In the genomic region with DNA sequence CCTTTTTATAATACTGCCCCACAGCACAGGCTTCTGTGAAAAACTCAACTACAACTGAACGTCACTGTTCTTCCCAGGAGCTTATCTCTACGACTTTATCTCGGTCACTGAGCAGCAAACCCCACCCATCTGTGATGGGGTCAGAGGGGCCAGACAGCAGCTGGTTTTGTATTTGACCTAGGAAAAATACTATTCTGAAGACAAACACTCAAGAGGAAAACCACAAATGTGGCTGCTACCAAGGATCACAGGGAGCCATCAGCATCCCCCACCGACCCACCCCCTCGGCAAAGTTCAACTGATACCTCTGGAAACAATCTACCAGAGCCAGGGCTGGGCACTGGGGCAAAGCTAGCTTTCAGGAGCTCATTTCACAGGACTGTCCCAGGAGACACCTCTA, we compare ENCODE assay signal across 17 mouse cellular contexts.
DNase-seq lines count a peak whose midpoint lies in the region; ATAC-seq and TF ChIP-seq lines count a peak whose summit lies in the region.
"Had no signal": no experiment of that assay in that cellular context is flagged by ENCODE, and none has a peak within 500 bp of the region (broad histone marks: within the 10 kb centered on the region; RNA-seq: fewer than 3 reads in every experiment).

No protein-coding gene starts in this region.

- H3K4me3 ChIP-seq in liver, postnatal 0 days (ENCODE audit: low read depth, low read length), result no peak overlapping the region
- no peak overlapping the region for H3K4me3 ChIP-seq in midbrain, embryonic 15.5 days
- H3K4me3 ChIP-seq in hindbrain, embryonic 14.5 days (replicated peaks; ENCODE audit: low read length), result no peak overlapping the region
- H3K4me3 ChIP-seq: embryonic facial prominence, embryonic 15.5 days; lung, embryonic 15.5 days; neural tube, embryonic 13.5 days had no signal

- no peak overlapping the region for H3K9ac ChIP-seq in liver, postnatal 0 days (replicated peaks)
- no peak overlapping the region for H3K9ac ChIP-seq in midbrain, embryonic 15.5 days
- H3K9ac ChIP-seq in hindbrain, embryonic 14.5 days, result no peak overlapping the region
- H3K9ac ChIP-seq: embryonic facial prominence, embryonic 15.5 days; forebrain, postnatal 0 days; lung, embryonic 15.5 days; neural tube, embryonic 13.5 days had no signal

- ATAC-seq in liver, postnatal 0 days, result peak; percentile 23; the same call in 1 of the 2 replicates
- no peak for ATAC-seq in midbrain, embryonic 15.5 days (replicated peaks)
- no peak for ATAC-seq in hindbrain, embryonic 14.5 days (ENCODE audit: low FRiP score)
- ATAC-seq: forebrain, postnatal 0 days; hindbrain, embryonic 16.5 days had no signal

- H3K27ac ChIP-seq in liver, postnatal 0 days (ENCODE audit: low read depth), result no peak overlapping the region
- no peak overlapping the region for H3K27ac ChIP-seq in midbrain, embryonic 15.5 days
- no peak overlapping the region for H3K27ac ChIP-seq in hindbrain, embryonic 14.5 days
- H3K27ac ChIP-seq: embryonic facial prominence, embryonic 15.5 days; lung, embryonic 15.5 days; neural tube, embryonic 13.5 days had no signal

- 0 out of 2 replicates have a peak, but pooled peaks have one; percentile 24 for TF ChIP-seq EP300 in liver, postnatal 0 days (IDR thresholded peaks at IDR 0.05; ENCODE audit: low read depth)

- peaks cover 10% of the 10 kb centered on the region for H3K4me1 ChIP-seq in liver, postnatal 0 days (ENCODE audit: insufficient read depth)
- H3K4me1 ChIP-seq in midbrain, embryonic 15.5 days, result no peaks in the 10 kb centered on the region
- H3K4me1 ChIP-seq in hindbrain, embryonic 14.5 days (replicated peaks; ENCODE audit: control insufficient read depth, insufficient read depth, low read length), result no peaks in the 10 kb centered on the region
- H3K4me1 ChIP-seq: embryonic facial prominence, embryonic 15.5 days; lung, embryonic 15.5 days; neural tube, embryonic 13.5 days had no signal

- WGBS in liver, postnatal 0 days (ENCODE audit: insufficient replicate concordance), result 17% methylated on average over 5 of the region's 5 CpGs
- WGBS in midbrain, embryonic 15.5 days, result 71% methylated on average over 5 of the region's 5 CpGs
- WGBS in hindbrain, embryonic 14.5 days, result 69% methylated on average over 5 of the region's 5 CpGs

- no peaks in the 10 kb centered on the region for H3K27me3 ChIP-seq in liver, postnatal 0 days (ENCODE audit: insufficient read depth, low read length)
- no peaks in the 10 kb centered on the region for H3K27me3 ChIP-seq in midbrain, embryonic 15.5 days (replicated peaks)
- no peaks in the 10 kb centered on the region for H3K27me3 ChIP-seq in hindbrain, embryonic 14.5 days (ENCODE audit: control insufficient read depth, insufficient read depth, low read length)
- H3K27me3 ChIP-seq: embryonic facial prominence, embryonic 15.5 days; lung, embryonic 15.5 days; neural tube, embryonic 13.5 days had no signal

- no peaks in the 10 kb centered on the region for H3K36me3 ChIP-seq in liver, postnatal 0 days (replicated peaks; ENCODE audit: insufficient read depth, low read length)
- H3K36me3 ChIP-seq in midbrain, embryonic 15.5 days (replicated peaks), result no peaks in the 10 kb centered on the region
- no peaks in the 10 kb centered on the region for H3K36me3 ChIP-seq in hindbrain, embryonic 14.5 days (replicated peaks; ENCODE audit: control insufficient read depth, insufficient read depth)
- H3K36me3 ChIP-seq: embryonic facial prominence, embryonic 15.5 days; lung, embryonic 15.5 days; neural tube, embryonic 13.5 days had no signal

- H3K4me2 ChIP-seq in liver, postnatal 0 days (ENCODE audit: low read depth, low read length), result no peak overlapping the region; the same call in 1 of the 2 replicates
- no peak overlapping the region for H3K4me2 ChIP-seq in midbrain, embryonic 15.5 days
- H3K4me2 ChIP-seq in hindbrain, embryonic 14.5 days (replicated peaks), result no peak overlapping the region
- H3K4me2 ChIP-seq: embryonic facial prominence, embryonic 15.5 days; lung, embryonic 15.5 days; neural tube, embryonic 13.5 days had no signal

- DNase-seq in kidney, adult 11 months, result peak; percentile 9
- no peak for DNase-seq in kidney, adult 18-20 months
- DNase-seq in CD4-positive helper T cell, adult 2 months (ENCODE audit: low read depth, low spot score), result peak; percentile 9
- DNase-seq in kidney, postnatal 36 days, result peak; percentile 5 to 29
- no peak for DNase-seq in liver, postnatal 0 days
- no peak for DNase-seq in adrenal gland, postnatal 4 days (ENCODE audit: low spot score in 2 of 2)
- no peak for DNase-seq in hindbrain, embryonic 14.5 days (ENCODE audit: low spot score)
- DNase-seq: B cell, adult 2 months; cerebellum, adult 18-20 months; forebrain, postnatal 0 days; gastrocnemius, postnatal 10 days; heart, postnatal 14 days had no signal

- H3K9me3 ChIP-seq in liver, postnatal 0 days (ENCODE audit: low read length), result no peaks in the 10 kb centered on the region
- H3K9me3 ChIP-seq in midbrain, embryonic 15.5 days, result no peaks in the 10 kb centered on the region
- H3K9me3 ChIP-seq in hindbrain, embryonic 14.5 days (ENCODE audit: control insufficient read depth, low read length), result no peaks in the 10 kb centered on the region
- H3K9me3 ChIP-seq: embryonic facial prominence, embryonic 15.5 days; lung, embryonic 15.5 days; neural tube, embryonic 13.5 days had no signal

- TF ChIP-seq CTCF in liver, postnatal 0 days (IDR thresholded peaks at IDR 0.05; ENCODE audit: low read depth), result no peak

Comparison
In these comparisons a context has a peak if more than half of its experiments do, and no peak if none do; other contexts are left out.
1. DNase-seq: peak in kidney, adult 11 months (single experiment), CD4-positive helper T cell, adult 2 months (single experiment) and kidney, postnatal 36 days (2 of 2); none in kidney, adult 18-20 months (single experiment), liver, postnatal 0 days (single experiment), adrenal gland, postnatal 4 days (0 of 2) and hindbrain, embryonic 14.5 days (single experiment).